Comparison of ENCODE assay signal across 8 mouse cellular contexts in genomic region chr10:39595862-39596261, GRCm38 (mm10). TPM values are rescaled to one million over a fixed set of nuclear protein-coding genes. Genes with fewer than 3 reads are reported as not detected.
DNase-seq lines count a peak whose midpoint lies in the region; ATAC-seq and TF ChIP-seq lines count a peak whose summit lies in the region.
"Had no signal": no experiment of that assay in that cellular context is flagged by ENCODE, and none has a peak within 500 bp of the region (broad histone marks: within the 10 kb centered on the region; RNA-seq: fewer than 3 reads in every experiment).

No protein-coding gene starts in this region.

- no peak overlapping the region for H3K4me3 ChIP-seq in kidney, postnatal 0 days (replicated peaks; ENCODE audit: low read depth, low read length)
- no peak overlapping the region for H3K4me3 ChIP-seq in embryonic facial prominence, embryonic 15.5 days (replicated peaks)
- no peak overlapping the region for H3K4me3 ChIP-seq in liver, embryonic 11.5 days (ENCODE audit: low read depth, low read length)
- H3K4me3 ChIP-seq: layer of hippocampus, adult 2 months had no signal

- H3K9ac ChIP-seq in kidney, postnatal 0 days (ENCODE audit: low read depth, low read length): no peak overlapping the region
- H3K9ac ChIP-seq in embryonic facial prominence, embryonic 15.5 days: no peak overlapping the region
- H3K9ac ChIP-seq in liver, embryonic 11.5 days (ENCODE audit: low read depth, low read length): no peak overlapping the region

- peaks cover 11% of the 10 kb centered on the region; the same call in 1 of the 2 replicates for H3K9me3 ChIP-seq in kidney, postnatal 0 days (replicated peaks; ENCODE audit: low read length)
- H3K9me3 ChIP-seq in embryonic facial prominence, embryonic 15.5 days (replicated peaks): 0 out of 2 replicates have a peak, but pooled peaks cover 4% of the 10 kb centered on the region
- peaks cover 4% of the 10 kb centered on the region; the same call in 1 of the 2 replicates for H3K9me3 ChIP-seq in liver, embryonic 11.5 days (ENCODE audit: control insufficient read depth, low read length)

- no peak for TF ChIP-seq CTCF in kidney, postnatal 0 days (IDR thresholded peaks at IDR 0.05; ENCODE audit: low read depth)

- H3K4me2 ChIP-seq in kidney, postnatal 0 days (ENCODE audit: low read length): no peak overlapping the region
- no peak overlapping the region for H3K4me2 ChIP-seq in embryonic facial prominence, embryonic 15.5 days (replicated peaks)
- H3K4me2 ChIP-seq in liver, embryonic 11.5 days: no peak overlapping the region

- peak; percentile 21 for DNase-seq in kidney, postnatal 0 days (ENCODE audit: low spot score)
- DNase-seq in kidney, postnatal 4 days: no peak
- peak; percentile 41 for DNase-seq in MEL-GATA-1-ER (ENCODE audit: extremely low read depth, low read depth)
- no peak for DNase-seq in adrenal gland, postnatal 14 days
- DNase-seq in liver, embryonic 11.5 days (ENCODE audit: low spot score): no peak

- 0 out of 2 replicates have a peak, but pooled peaks cover 3% of the 10 kb centered on the region for H3K4me1 ChIP-seq in kidney, postnatal 0 days (replicated peaks; ENCODE audit: insufficient read depth, low read length)
- H3K4me1 ChIP-seq in embryonic facial prominence, embryonic 15.5 days: peaks cover 34% of the 10 kb centered on the region
- H3K4me1 ChIP-seq in liver, embryonic 11.5 days (replicated peaks; ENCODE audit: control insufficient read depth, insufficient read depth, low read length): no peaks in the 10 kb centered on the region

- 57% methylated on average over 3 of the region's 3 CpGs for WGBS in kidney, postnatal 0 days
- WGBS in embryonic facial prominence, embryonic 15.5 days: 41% methylated on average over 3 of the region's 3 CpGs
- 44% methylated on average over 3 of the region's 3 CpGs for WGBS in liver, embryonic 11.5 days

- no peaks in the 10 kb centered on the region for H3K36me3 ChIP-seq in kidney, postnatal 0 days (ENCODE audit: insufficient read depth, low read length)
- no peaks in the 10 kb centered on the region for H3K36me3 ChIP-seq in embryonic facial prominence, embryonic 15.5 days
- no peaks in the 10 kb centered on the region for H3K36me3 ChIP-seq in liver, embryonic 11.5 days (ENCODE audit: control insufficient read depth, insufficient read depth, low read length)

- H3K27ac ChIP-seq in kidney, postnatal 0 days: no peak overlapping the region
- H3K27ac ChIP-seq in embryonic facial prominence, embryonic 15.5 days (replicated peaks): peak overlapping the region; percentile 73
- H3K27ac ChIP-seq in liver, embryonic 11.5 days (ENCODE audit: low read depth, low read length): no peak overlapping the region
- H3K27ac ChIP-seq: layer of hippocampus, adult 2 months had no signal

- ATAC-seq in kidney, postnatal 0 days (replicated peaks; ENCODE audit: low FRiP score, low read depth): no peak
- ATAC-seq in embryonic facial prominence, embryonic 15.5 days (ENCODE audit: insufficient number of reproducible peaks, low FRiP score, low TSS enrichment, low read depth): 0 out of 2 replicates have a peak, but pooled peaks have one; percentile 43
- ATAC-seq in megakaryocyte progenitor cell, adult 5-6 weeks (replicated peaks; ENCODE audit: poor library complexity): peak; percentile 70
- no peak for ATAC-seq in liver, embryonic 11.5 days (replicated peaks; ENCODE audit: low FRiP score)

- no peaks in the 10 kb centered on the region for H3K27me3 ChIP-seq in kidney, postnatal 0 days (ENCODE audit: insufficient read depth, low read length)
- H3K27me3 ChIP-seq in embryonic facial prominence, embryonic 15.5 days: no peaks in the 10 kb centered on the region
- H3K27me3 ChIP-seq in liver, embryonic 11.5 days (replicated peaks; ENCODE audit: control insufficient read depth, insufficient read depth, low read length): no peaks in the 10 kb centered on the region

RNA-seq across cellular contexts. Expression of gene Traf3ip2, which starts 16.9 kb away (rescaled TPM):
- 15.0 TPM in 2 replicates for polyA plus RNA-seq in kidney, postnatal 0 days (2015; fragmentation: Nextera tagmentation; extraction: Ambion mirVana)
- 22.2 and 22.3 TPM in 2 replicates for polyA plus RNA-seq in embryonic facial prominence, embryonic 15.5 days (2015; fragmentation: Nextera tagmentation; extraction: Ambion mirVana)
- 11.2 and 11.6 TPM in 2 replicates for total RNA-seq in megakaryocyte progenitor cell, adult 5-6 weeks (2015)
- total RNA-seq in megakaryocyte progenitor cell, adult 5-6 weeks (2017): 1.5 and 4.3 TPM in 2 replicates
- 14.6 and 21.9 TPM in 2 replicates for total RNA-seq in adrenal gland, postnatal 14 days (2021)
- 5.2 and 6.6 TPM in 2 replicates for polyA plus RNA-seq in liver, embryonic 11.5 days (2014; fragmentation: Nextera tagmentation; extraction: Ambion mirVana)

Comparison
In these comparisons a context has a peak if more than half of its experiments do, and no peak if none do; other contexts are left out.
1. DNase-seq: peak in kidney, postnatal 0 days (single experiment) and MEL-GATA-1-ER (single experiment); none in kidney, postnatal 4 days (0 of 2), adrenal gland, postnatal 14 days (single experiment) and liver, embryonic 11.5 days (single experiment).
2. ATAC-seq: peak in embryonic facial prominence, embryonic 15.5 days (single experiment) and megakaryocyte progenitor cell, adult 5-6 weeks (single experiment); none in kidney, postnatal 0 days (single experiment) and liver, embryonic 11.5 days (single experiment).